Mouse (Mus musculus): ENCODE results near the gene Kif1a. TPM values are rescaled to one million over a fixed set of nuclear protein-coding genes. Genes with fewer than 3 reads are reported as not detected.

Gene Kif1a
- polyA plus RNA-seq, 1 experiment from 2014 or later: 8.3 TPM

DNA sequence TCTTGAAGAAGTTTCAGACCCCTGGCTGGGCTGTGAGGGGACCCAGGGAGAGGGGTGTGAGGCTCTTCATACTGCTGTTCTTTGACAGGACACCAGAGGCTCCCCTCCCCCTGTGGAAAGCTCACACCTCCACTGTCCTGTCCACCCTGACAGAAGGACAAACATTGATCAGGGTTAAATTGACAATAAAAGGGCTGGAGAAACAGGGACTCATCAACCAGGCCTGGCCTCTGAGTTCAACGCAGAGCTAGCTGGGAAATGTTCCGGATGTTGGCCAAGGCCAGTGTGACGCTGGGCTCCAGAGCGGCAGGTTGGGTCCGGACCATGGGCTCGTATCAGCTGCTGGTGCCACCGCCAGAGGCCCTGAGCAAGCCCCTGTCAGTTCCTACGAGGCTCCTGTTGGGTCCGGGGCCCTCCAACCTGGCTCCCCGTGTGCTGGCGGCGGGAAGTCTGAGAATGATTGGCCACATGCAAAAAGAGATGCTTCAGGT is 33.3 kb upstream of the Kif1a start, which contains the start of gene Agxt:
Agxt (plus strand) TSS at position 205 of the 491 bp plus-strand sequence.
- no peak for ATAC-seq
- H3K4me2 ChIP-seq (replicated peaks; ENCODE audit: low read depth): no peak within 1 kb of the TSS
- H3K27me3 ChIP-seq (replicated peaks; ENCODE audit: control insufficient read depth, insufficient read depth, low read length): no peaks in the 10 kb centered on the region
- no peaks in the 10 kb centered on the region for H3K9me3 ChIP-seq (ENCODE audit: control insufficient read depth)
- H3K27ac ChIP-seq (ENCODE audit: low read depth, low read length): no peak within 1 kb of the TSS
- TF ChIP-seq CTCF (IDR thresholded peaks at IDR 0.05; ENCODE audit: low read depth): no peak
- 81% methylated on average over 12 of the region's 12 CpGs for WGBS
- no peak within 1 kb of the TSS for H3K4me3 ChIP-seq (ENCODE audit: low read depth, low read length)
- H3K9ac ChIP-seq (ENCODE audit: low read depth, low read length): no peak within 1 kb of the TSS
- H3K36me3 ChIP-seq (ENCODE audit: control insufficient read depth, insufficient read depth): no peaks in the 10 kb centered on the region
- H3K4me1 ChIP-seq (replicated peaks; ENCODE audit: control insufficient read depth, insufficient read depth, low read length): peaks cover 7% of the 10 kb centered on the region

DNA sequence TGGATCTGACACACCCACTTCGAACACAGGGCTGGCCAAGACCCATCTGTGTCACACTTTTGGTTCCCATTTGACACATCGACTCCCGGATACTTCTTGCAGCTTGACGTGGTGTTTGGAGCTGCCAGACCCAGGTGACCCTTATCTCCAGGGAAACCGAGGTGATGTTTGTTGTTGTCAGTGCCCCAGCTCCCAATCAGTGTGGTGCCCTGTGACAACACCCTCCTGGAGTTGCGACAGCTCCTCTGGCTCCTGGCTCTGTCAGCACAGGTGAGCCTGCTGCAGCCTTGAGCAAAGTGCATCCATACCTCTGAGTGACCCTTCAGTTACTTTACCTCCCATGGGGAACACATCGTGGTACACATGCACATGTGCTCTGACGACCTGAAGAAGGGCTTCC is 30.9 kb upstream of the Kif1a start:
- Histone ChIP-seq H3K4me1 (replicated peaks; ENCODE audit: control insufficient read depth, insufficient read depth, low read length) (no peaks in the 10 kb centered on the region; the same call in 1 of the 2 replicates), H3K9ac (ENCODE audit: low read depth, low read length) (no peak overlapping the region), H3K4me3 (ENCODE audit: low read depth, low read length) (no peak overlapping the region), H3K4me2 (replicated peaks; ENCODE audit: low read depth) (no peak overlapping the region), H3K27ac (ENCODE audit: low read depth, low read length) (no peak overlapping the region), H3K9me3 (ENCODE audit: control insufficient read depth) (no peaks in the 10 kb centered on the region), H3K27me3 (replicated peaks; ENCODE audit: control insufficient read depth, insufficient read depth, low read length) (no peaks in the 10 kb centered on the region), H3K36me3 (ENCODE audit: control insufficient read depth, insufficient read depth) (no peaks in the 10 kb centered on the region)
- peak; percentile 75 for ATAC-seq
- 37% methylated on average over 8 of the region's 8 CpGs for WGBS
- no peak for TF ChIP-seq CTCF (IDR thresholded peaks at IDR 0.05; ENCODE audit: low read depth)

DNA sequence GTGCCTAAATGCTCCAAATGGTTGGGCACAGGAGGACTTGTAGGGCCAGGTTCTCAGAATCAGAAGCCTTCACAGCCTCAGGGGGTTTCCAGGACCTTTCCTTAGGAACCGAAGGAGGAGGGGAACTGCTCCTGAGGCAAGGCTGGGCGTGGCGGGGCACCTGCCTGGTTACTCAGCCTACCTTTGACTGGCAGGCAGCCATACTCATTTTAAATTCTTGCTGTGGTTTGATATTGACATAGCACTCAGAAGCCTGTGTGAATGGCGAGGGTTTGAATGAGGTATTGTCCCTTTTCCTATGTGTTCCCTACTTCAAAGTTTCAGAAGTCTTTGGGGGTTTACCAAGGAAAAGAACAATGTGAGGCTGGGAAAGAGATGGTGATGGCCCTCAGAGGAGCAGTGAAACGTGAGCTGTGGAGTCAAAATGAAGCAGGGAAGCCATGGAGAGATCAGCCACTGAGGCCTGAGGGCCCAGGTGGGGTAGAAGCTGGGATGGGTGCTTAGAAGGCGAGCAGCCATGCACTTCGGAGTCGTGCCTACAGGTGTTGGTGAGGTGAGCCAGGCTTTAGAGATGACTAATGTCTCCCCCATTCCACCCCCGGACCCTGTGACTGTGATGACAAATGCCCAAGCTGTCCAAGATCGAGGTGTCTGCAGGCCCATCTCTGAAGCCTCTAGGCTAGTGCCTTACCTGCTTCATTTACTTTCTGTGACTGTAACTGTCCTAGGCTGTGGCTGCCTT is 28.7 kb upstream of the Kif1a start:
- Histone ChIP-seq H3K4me3 (ENCODE audit: low read depth, low read length) (no peak overlapping the region), H3K9me3 (ENCODE audit: control insufficient read depth) (no peaks in the 10 kb centered on the region), H3K36me3 (ENCODE audit: control insufficient read depth, insufficient read depth) (no peaks in the 10 kb centered on the region), H3K27me3 (replicated peaks; ENCODE audit: control insufficient read depth, insufficient read depth, low read length) (no peaks in the 10 kb centered on the region), H3K4me2 (replicated peaks; ENCODE audit: low read depth) (no peak overlapping the region), H3K9ac (ENCODE audit: low read depth, low read length) (no peak overlapping the region), H3K4me1 (replicated peaks; ENCODE audit: control insufficient read depth, insufficient read depth, low read length) (no peaks in the 10 kb centered on the region; the same call in 1 of the 2 replicates), H3K27ac (ENCODE audit: low read depth, low read length) (no peak overlapping the region)
- TF ChIP-seq CTCF (IDR thresholded peaks at IDR 0.05; ENCODE audit: low read depth): no peak
- 55% methylated on average over 10 of the region's 10 CpGs for WGBS
- no peak for ATAC-seq

DNA sequence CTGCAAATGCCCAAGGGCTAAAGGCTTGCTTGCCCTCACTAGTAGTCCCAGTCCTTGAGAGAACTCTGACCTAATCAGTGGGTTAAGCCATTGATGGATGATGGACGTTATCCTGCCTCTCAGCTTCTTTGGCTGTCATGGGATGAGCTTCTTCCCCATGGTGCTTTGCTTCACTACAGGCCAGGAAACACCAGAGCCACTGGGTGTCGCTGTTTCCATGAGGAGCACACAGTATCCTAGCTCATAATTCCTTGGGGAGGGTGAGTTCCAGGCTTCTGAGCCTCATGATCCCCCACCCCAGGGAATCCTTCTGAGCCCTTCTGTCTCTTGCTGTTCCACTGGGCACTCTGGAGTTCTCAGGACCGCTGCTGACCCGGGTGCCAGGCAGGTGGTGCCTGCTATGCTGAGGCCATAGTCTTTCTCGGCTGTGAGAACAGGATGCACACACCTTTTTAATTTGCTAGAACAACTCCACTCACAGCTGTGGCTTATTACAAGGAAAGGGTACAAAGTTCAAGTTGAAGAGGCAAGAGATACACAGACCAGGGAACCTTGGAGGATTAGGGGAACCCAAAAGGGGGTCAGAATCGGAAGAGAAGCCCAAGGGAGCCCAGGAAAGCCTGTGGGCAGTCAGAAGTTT is 27.1 kb upstream of the Kif1a start:
- no peak overlapping the region for H3K27ac ChIP-seq (ENCODE audit: low read depth, low read length)
- WGBS: 23% methylated on average over 6 of the region's 6 CpGs
- H3K36me3 ChIP-seq (ENCODE audit: control insufficient read depth, insufficient read depth): no peaks in the 10 kb centered on the region
- no peak overlapping the region for H3K9ac ChIP-seq (ENCODE audit: low read depth, low read length)
- no peaks in the 10 kb centered on the region for H3K9me3 ChIP-seq (ENCODE audit: control insufficient read depth)
- ATAC-seq: peak; percentile 73
- peak overlapping the region; percentile 38 for H3K4me2 ChIP-seq (replicated peaks; ENCODE audit: low read depth)
- no peaks in the 10 kb centered on the region; the same call in 1 of the 2 replicates for H3K4me1 ChIP-seq (replicated peaks; ENCODE audit: control insufficient read depth, insufficient read depth, low read length)
- H3K27me3 ChIP-seq (replicated peaks; ENCODE audit: control insufficient read depth, insufficient read depth, low read length): no peaks in the 10 kb centered on the region
- TF ChIP-seq CTCF (IDR thresholded peaks at IDR 0.05; ENCODE audit: low read depth): peak; percentile 93
- H3K4me3 ChIP-seq (ENCODE audit: low read depth, low read length): no peak overlapping the region

DNA sequence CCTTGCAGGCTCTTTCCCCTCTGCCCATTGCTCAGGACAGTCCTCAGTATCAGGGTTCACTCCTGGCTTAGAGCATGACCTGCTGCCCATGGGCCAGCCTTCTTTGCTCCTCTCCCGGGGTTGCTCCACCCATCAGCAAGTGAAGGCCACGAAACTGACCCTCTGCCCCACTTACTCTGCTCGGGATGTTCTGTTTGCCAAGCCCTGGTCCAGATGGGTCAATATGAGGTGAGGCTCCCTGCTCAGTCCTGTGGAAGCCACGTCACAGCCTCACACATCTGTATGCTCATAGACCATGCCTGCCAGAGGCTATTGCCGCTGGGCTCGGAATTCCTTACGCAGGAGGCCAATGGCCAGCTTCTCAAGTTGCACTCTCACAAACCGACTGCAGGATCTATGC is 26.5 kb upstream of the Kif1a start:
- Histone ChIP-seq H3K4me2 (replicated peaks; ENCODE audit: low read depth) (no peak overlapping the region), H3K9ac (ENCODE audit: low read depth, low read length) (no peak overlapping the region), H3K4me1 (replicated peaks; ENCODE audit: control insufficient read depth, insufficient read depth, low read length) (no peaks in the 10 kb centered on the region; the same call in 1 of the 2 replicates), H3K36me3 (ENCODE audit: control insufficient read depth, insufficient read depth) (no peaks in the 10 kb centered on the region), H3K27ac (ENCODE audit: low read depth, low read length) (no peak overlapping the region), H3K27me3 (replicated peaks; ENCODE audit: control insufficient read depth, insufficient read depth, low read length) (no peaks in the 10 kb centered on the region), H3K9me3 (ENCODE audit: control insufficient read depth) (no peaks in the 10 kb centered on the region), H3K4me3 (ENCODE audit: low read depth, low read length) (no peak overlapping the region)
- no peak for ATAC-seq
- no peak for TF ChIP-seq CTCF (IDR thresholded peaks at IDR 0.05; ENCODE audit: low read depth)
- WGBS: 85% methylated on average over 8 of the region's 8 CpGs

DNA sequence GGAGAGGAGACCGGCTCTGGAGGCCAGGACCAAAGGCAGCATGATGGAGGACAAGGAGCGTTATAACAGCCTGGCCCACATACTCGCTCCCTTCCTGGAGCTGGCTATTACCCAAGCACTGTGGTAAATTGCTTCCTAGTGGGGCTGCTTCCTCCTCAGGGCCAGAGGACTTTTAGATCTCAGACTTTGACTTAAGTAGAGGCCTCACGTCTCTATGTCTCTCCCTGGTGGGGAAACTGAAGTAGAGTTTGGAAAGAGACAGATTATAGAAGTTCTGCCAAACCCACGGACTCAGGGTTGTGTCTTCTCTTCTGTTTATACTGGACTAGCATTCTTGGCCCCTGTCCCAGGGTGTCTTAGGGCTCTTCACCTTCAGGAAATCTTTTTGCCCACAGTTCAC is 23.5 kb upstream of the Kif1a start:
- WGBS: 37% methylated on average over 5 of the region's 5 CpGs

More for the DNA sequence above, 23.5 kb upstream of the Kif1a start:
- H3K36me3 ChIP-seq (ENCODE audit: control insufficient read depth, insufficient read depth): no peaks in the 10 kb centered on the region
- no peaks in the 10 kb centered on the region for H3K4me1 ChIP-seq (replicated peaks; ENCODE audit: control insufficient read depth, insufficient read depth, low read length)
- no peak overlapping the region for H3K4me3 ChIP-seq (ENCODE audit: low read depth, low read length)
- H3K4me2 ChIP-seq (replicated peaks; ENCODE audit: low read depth): no peak overlapping the region
- no peaks in the 10 kb centered on the region for H3K27me3 ChIP-seq (replicated peaks; ENCODE audit: control insufficient read depth, insufficient read depth, low read length)
- no peaks in the 10 kb centered on the region for H3K9me3 ChIP-seq (ENCODE audit: control insufficient read depth)
- no peak overlapping the region for H3K27ac ChIP-seq (ENCODE audit: low read depth, low read length)
- peak; percentile 73 for TF ChIP-seq CTCF (IDR thresholded peaks at IDR 0.05; ENCODE audit: low read depth)
- ATAC-seq: no peak
- H3K9ac ChIP-seq (ENCODE audit: low read depth, low read length): no peak overlapping the region

Measured in intestine, postnatal 0 days (tissue).